Mouse (Mus musculus): ENCODE measurements around the gene Zdhhc7.

DNA sequence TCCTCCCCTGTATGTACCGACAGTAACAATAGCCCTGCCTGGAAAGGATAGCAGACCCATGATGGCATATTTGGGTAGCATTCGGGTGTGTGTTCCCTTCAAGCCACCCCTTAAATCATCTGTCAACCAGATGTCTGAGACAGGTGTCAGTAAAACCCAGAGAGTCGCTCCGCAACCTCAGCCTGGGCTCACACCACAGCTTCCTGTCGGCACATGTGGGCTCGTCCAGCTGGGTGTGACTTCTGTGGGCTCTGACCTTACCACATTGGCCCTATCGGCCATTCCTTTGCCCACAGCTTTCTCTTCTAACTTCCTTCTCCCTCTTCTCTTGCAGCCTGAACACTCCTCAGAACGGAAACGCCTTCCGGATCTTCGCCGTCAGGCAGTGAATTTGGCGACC lies 51.3 kb downstream of the Zdhhc7 start:
- TF ChIP-seq CTCF (IDR thresholded peaks at IDR 0.05; ENCODE audit: control insufficient read depth, insufficient read depth, insufficient read length) (no peak), USF1 (IDR thresholded peaks at IDR 0.05; ENCODE audit: low read depth) (no peak), MAX (IDR thresholded peaks at IDR 0.05) (no peak), MYOD1 (IDR thresholded peaks at IDR 0.05; ENCODE audit: control insufficient read depth, insufficient read length, low read depth) (peak; percentile 85)
